Mouse (Mus musculus) forebrain, embryonic 11.5 days (tissue): Measurements from ENCODE around the gene Dnlz. TPM values are rescaled to one million over a fixed set of nuclear protein-coding genes. Genes with fewer than 3 reads are reported as not detected.
A peak's percentile ranks its signal among the peaks of the same experiment; 100 is the strongest.

Experiments
- ATAC-seq: fragments of 200-750 bp; cut with Nextera tagmentation; replicated peaks from 2 replicates; pipeline ENCODE4 v1.8.0; 2017; ENCODE audit warnings: moderate TSS enrichment; ENCODE audit not compliant: low FRiP score
- DNase-seq: peaks from one replicate; pipeline ENCODE4 v3.0.0-alpha.2; 2017; ENCODE audit warnings: low spot score
- H3K27ac ChIP-seq: fragments of 300-500 bp; sonication (generic); 2 replicates; pipeline ENCODE4 v1.5.1; 2014; ENCODE audit warnings: low read depth, low read length
- H3K27me3 ChIP-seq: fragments of 300-500 bp; sonication (generic); 2 replicates; pipeline ENCODE4 v1.6.1; 2014; ENCODE audit warnings: mild to moderate bottlenecking, low read length, mixed read lengths; ENCODE audit not compliant: control insufficient read depth, insufficient read depth
- H3K36me3 ChIP-seq: fragments of 300-500 bp; sonication (generic); 2 replicates; pipeline ENCODE4 v1.6.1; 2014; ENCODE audit warnings: mild to moderate bottlenecking, low read length, moderate library complexity, mixed read lengths; ENCODE audit not compliant: control insufficient read depth, insufficient read depth
- H3K4me1 ChIP-seq: fragments of 300-500 bp; sonication (generic); replicated peaks from 2 replicates; pipeline ENCODE4 v1.6.1; 2014; ENCODE audit warnings: low read length, mixed read lengths; ENCODE audit not compliant: control insufficient read depth, insufficient read depth
- H3K4me2 ChIP-seq: fragments of 300-500 bp; sonication (generic); 2 replicates; pipeline ENCODE4 v1.6.1; 2014; ENCODE audit warnings: low read depth, mild to moderate bottlenecking, low read length, moderate library complexity, mixed read lengths; ENCODE audit not compliant: severe bottlenecking
- H3K4me3 ChIP-seq: fragments of 300-500 bp; sonication (generic); 2 replicates; pipeline ENCODE4 v1.5.1; 2014; ENCODE audit warnings: low read depth, low read length
- H3K9ac ChIP-seq: fragments of 300-500 bp; sonication (generic); 2 replicates; pipeline ENCODE4 v1.6.1; 2014; ENCODE audit warnings: low read length
- H3K9me3 ChIP-seq: fragments of 300-500 bp; sonication (generic); 2 replicates; pipeline ENCODE4 v1.6.1; 2016; ENCODE audit warnings: low read length, mixed read lengths; ENCODE audit not compliant: control insufficient read depth
- WGBS: fragments of 180-500 bp; shearing (Covaris S2); extraction: QIAGEN DNeasy Blood & Tissue Kit; methylation state at CpG from one replicate; pipeline ENCODE4 v1.1.7; 2014; 5-methylcytosine and 5-hydroxymethylcytosine counted together
- polyA plus RNA-seq: library from polyadenylated mRNA; unstranded; fragments of >200 nt; fragmentation: Nextera tagmentation; extraction: Ambion mirVana; gene quantifications from 2 replicates; pipeline ENCODE4 v1.2.1, GENCODE M21; 2014

Gene Dnlz
- polyA plus RNA-seq, 1 experiment from 2014 or later = 38.2 TPM

DNA sequence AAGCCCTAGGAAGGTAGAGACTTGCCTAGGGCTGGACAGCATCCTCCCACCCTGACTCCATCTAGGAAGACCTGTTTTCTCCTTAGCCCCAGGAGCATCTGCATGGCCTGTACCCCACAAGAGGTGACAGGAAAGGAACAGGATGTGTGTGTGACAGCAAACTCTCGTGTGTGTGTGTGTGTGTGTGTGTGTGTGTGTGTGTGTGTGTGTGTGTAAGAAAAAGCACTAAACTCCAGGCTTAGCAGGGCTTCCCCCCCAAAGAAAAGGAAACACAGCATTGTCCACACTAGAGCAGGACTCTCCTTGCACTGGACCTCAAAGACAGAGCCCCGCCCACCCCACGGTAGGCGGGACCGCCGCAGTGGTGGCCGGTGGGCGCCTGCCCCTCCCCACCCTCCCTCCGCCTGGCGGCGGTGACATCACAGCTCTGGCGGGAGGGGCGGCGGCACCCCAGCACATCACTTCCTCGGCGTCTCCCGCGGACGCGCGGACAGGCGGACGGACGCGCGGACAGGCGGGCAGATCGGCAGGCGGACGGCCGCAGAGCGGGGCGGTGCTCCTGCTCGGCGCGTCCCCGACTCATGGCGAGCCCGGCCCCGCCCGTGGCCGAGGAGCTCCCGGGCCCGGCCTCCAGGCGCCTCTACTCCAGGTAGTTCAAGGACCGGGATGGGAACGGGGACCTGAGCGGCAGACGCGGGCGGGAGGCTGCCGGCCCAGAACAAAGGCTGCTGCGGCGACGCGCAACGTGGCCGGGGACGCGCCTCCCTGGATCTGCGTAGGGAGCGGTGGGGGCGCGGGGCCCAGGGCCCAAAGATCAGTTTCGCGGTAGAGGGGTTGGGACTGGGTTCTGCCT is 36.6 kb downstream of the Dnlz start, which contains the start of gene Gpsm1:
Gene Gpsm1, plus strand, starts transcription at position 444 of the 853 bp plus-strand sequence.
- H3K4me1 ChIP-seq = peaks cover 14% of the 10 kb centered on the region; the same call in 1 of the 2 replicates
- WGBS = under 1% methylated on average over 65 of the region's 66 CpGs

DNA sequence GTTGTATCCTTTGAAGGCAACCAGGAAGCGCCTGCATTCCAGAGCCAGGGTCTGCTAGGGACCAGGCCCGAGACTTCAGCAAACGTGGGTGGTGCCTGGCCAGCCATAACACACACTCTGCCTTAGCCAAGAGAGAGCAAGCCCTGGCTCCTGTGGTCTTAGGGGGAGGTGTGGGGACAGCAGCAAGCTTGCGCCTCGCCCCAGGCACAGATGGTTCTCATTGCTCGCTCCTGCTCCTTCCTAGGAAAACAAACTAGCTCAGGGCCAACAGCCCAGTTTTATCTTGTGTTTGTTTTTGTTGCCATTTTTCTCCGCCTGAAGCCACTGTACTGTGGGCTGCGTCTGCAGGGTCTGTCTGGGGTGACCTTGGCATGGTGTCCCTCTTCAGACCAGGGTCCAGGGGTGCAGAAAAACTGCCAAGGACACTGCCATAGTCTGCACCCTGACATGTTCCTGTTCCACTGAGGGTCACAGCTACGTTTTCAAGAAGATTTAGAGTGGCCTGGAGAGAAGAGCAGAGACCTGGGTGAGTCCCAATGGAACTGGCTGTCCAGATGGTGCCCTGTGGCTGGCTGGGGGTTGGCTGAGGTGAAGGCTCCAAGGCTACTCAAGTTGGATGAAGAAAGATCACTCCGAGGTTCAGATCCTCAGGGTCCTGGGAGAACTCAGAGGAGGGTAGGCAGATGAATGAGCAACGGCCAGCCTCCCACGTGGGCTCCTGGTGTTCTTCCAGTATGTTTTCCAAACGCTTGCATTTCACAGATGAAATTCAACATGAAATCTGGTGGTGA is 37.4 kb downstream of the Dnlz start:
- DNase-seq = peak; percentile 61
- ATAC-seq = no peak
- peak overlapping the region; percentile 83; the same call in 1 of the 2 replicates for H3K27ac ChIP-seq
- H3K4me1 ChIP-seq = peaks cover 18% of the 10 kb centered on the region; the same call in 1 of the 2 replicates
- no peaks in the 10 kb centered on the region for H3K36me3 ChIP-seq
- 68% methylated on average over 13 of the region's 13 CpGs for WGBS
- H3K9me3 ChIP-seq = no peaks in the 10 kb centered on the region
- peak overlapping the region; percentile 92; the same call in 1 of the 2 replicates for H3K4me2 ChIP-seq
- peak overlapping the region; percentile 41; the same call in 1 of the 2 replicates for H3K9ac ChIP-seq
- peak overlapping the region; percentile 90; the same call in 1 of the 2 replicates for H3K4me3 ChIP-seq
- H3K27me3 ChIP-seq = no peaks in the 10 kb centered on the region

More for the DNA sequence above, 36.6 kb downstream of the Dnlz start, which contains the start of gene Gpsm1:
- DNase-seq (peak; percentile 95), ATAC-seq (peak; percentile 90)
- H3K36me3 ChIP-seq = no peaks in the 10 kb centered on the region
- no peaks in the 10 kb centered on the region for H3K9me3 ChIP-seq
- peak within 1 kb of the TSS; percentile 92 for H3K4me2 ChIP-seq
- peak within 1 kb of the TSS; percentile 90 for H3K4me3 ChIP-seq
- H3K9ac ChIP-seq = peak within 1 kb of the TSS; percentile 95
- H3K27me3 ChIP-seq = no peaks in the 10 kb centered on the region
- peak within 1 kb of the TSS; percentile 83 for H3K27ac ChIP-seq

DNA sequence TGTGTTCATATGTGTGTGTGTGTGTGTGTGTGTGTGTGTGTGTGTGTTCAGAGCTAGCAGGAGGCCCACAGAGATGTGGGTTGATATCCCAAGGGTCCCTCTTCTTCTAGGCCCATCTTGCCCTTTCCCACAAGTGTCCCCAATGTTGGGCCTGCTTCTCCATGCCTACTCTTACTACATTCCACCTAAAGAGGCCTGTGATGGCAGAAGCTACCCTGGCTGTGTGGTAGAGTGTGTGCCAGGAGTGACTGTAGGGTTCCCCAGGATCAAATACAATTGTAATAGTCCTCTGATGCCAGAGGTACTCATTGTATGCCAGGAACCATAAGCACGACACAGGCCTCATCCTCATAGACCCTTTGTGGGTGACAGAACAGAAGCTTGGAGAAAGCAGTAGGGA is 38.5 kb downstream of the Dnlz start:
- Histone ChIP-seq H3K9me3 (no peaks in the 10 kb centered on the region), H3K4me2 (no peak overlapping the region), H3K27me3 (no peaks in the 10 kb centered on the region), H3K4me3 (no peak overlapping the region), H3K36me3 (no peaks in the 10 kb centered on the region), H3K9ac (no peak overlapping the region), H3K27ac (no peak overlapping the region), H3K4me1 (peaks cover 18% of the 10 kb centered on the region; the same call in 1 of the 2 replicates)
- ATAC-seq (no peak), DNase-seq (peak; percentile 44)
- 85% methylated on average over 1 of the region's 1 CpGs for WGBS

DNA sequence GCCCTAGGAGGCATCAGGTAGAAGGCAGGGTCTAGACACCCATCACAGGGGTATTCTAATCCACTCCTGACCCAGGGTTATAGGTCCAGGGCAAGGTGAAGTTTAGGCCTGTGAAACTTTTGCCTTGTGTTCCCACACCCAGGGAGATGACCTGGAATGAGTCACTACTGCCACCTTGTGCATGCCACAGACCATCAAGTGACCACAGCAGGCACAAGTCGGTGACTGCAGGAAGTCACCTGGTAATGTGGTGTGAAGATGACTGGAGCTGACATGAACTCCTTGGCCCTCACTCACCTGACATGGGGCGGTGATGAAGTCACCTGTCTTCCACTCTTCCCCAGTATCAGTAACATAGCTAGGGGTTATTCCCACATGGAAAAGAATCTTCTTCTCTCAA is 39.1 kb downstream of the Dnlz start:
- no peak overlapping the region for H3K4me2 ChIP-seq
- no peaks in the 10 kb centered on the region for H3K9me3 ChIP-seq
- H3K36me3 ChIP-seq = no peaks in the 10 kb centered on the region
- no peak overlapping the region for H3K4me3 ChIP-seq
- H3K27me3 ChIP-seq = no peaks in the 10 kb centered on the region
- DNase-seq (peak; percentile 42), ATAC-seq (no peak)
- no peak overlapping the region for H3K9ac ChIP-seq
- no peak overlapping the region for H3K27ac ChIP-seq
- WGBS = 55% methylated on average over 2 of the region's 2 CpGs
- H3K4me1 ChIP-seq = peaks cover 16% of the 10 kb centered on the region; the same call in 1 of the 2 replicates

DNA sequence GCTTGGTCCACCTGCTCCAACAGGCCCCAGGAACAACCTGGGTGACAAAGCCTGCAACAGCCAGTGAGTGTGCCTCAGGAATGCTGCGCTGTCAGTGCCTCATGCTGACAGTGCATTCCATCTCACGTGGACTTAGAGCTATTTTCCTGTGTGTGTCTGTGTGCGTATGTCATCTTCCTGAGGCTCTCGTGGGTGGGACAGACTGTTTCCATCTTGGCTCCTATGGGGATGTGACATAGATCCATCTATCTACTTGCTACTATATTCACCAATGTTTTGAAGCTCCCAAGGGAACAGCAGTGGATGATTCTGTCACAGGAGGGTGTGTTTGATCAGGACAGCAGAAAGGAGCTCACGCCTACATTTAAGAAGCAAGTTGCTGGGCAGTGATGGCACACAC is 40.0 kb downstream of the Dnlz start:
- H3K9me3 ChIP-seq = no peaks in the 10 kb centered on the region
- no peak overlapping the region for H3K9ac ChIP-seq
- no peak overlapping the region for H3K27ac ChIP-seq
- peak; percentile 41 for DNase-seq
- H3K36me3 ChIP-seq = no peaks in the 10 kb centered on the region
- no peak for ATAC-seq
- H3K4me2 ChIP-seq = no peak overlapping the region
- peaks cover 12% of the 10 kb centered on the region; the same call in 1 of the 2 replicates for H3K4me1 ChIP-seq
- H3K4me3 ChIP-seq = no peak overlapping the region
- 72% methylated on average over 5 of the region's 5 CpGs for WGBS
- H3K27me3 ChIP-seq = no peaks in the 10 kb centered on the region

DNA sequence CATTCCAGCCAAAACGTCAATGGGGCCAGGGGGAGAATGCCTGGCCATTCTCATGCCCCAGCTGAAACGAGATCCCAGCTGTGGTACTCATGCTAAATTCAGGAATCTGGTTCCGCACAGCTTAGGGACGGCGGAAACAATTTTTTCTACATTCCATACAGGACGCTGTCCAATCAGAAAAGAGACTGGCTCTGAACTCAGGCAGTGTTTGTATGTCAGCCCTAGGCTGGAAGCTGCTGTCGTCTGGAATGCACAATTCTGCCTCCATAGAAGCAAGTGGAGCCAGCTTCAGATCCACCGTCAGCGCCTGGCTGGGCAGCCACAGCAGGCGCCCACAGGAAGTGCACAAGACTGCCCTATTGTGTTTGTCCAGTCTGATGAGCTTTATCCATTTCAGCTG is 42.2 kb downstream of the Dnlz start:
- peaks cover 6% of the 10 kb centered on the region; the same call in 1 of the 2 replicates for H3K4me1 ChIP-seq
- peak overlapping the region; percentile 55; the same call in 1 of the 2 replicates for H3K27ac ChIP-seq
- no peaks in the 10 kb centered on the region for H3K27me3 ChIP-seq
- no peak overlapping the region for H3K4me3 ChIP-seq
- DNase-seq = peak; percentile 69
- H3K36me3 ChIP-seq = no peaks in the 10 kb centered on the region
- H3K9ac ChIP-seq = no peak overlapping the region
- no peak overlapping the region for H3K4me2 ChIP-seq
- ATAC-seq = peak; percentile 69; the same call in 1 of the 2 replicates
- WGBS = 19% methylated on average over 10 of the region's 10 CpGs
- no peaks in the 10 kb centered on the region for H3K9me3 ChIP-seq

DNA sequence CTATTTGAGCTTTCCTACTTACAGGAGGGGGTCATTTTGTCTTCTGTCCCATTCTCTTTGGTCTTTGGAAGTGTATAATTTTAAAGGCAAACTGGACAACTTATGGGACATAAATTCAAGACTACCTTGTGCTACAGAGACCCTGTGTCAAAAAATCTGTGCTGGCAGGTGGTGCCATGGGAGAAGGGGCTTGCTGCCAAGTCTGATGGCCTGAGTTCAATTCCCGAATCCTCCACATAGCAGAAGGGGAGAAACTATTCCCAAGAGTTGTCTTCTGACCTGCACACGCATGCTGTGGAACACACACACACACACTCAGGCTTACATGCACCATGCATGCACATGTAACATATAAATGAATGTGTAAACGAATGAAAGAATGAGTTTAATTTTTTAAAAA is 45.2 kb downstream of the Dnlz start:
- Histone ChIP-seq H3K9me3 (no peaks in the 10 kb centered on the region), H3K27me3 (no peaks in the 10 kb centered on the region), H3K4me1 (peaks cover 4% of the 10 kb centered on the region; the same call in 1 of the 2 replicates), H3K36me3 (no peaks in the 10 kb centered on the region), H3K4me2 (no peak overlapping the region), H3K9ac (no peak overlapping the region), H3K4me3 (no peak overlapping the region), H3K27ac (no peak overlapping the region)
- ATAC-seq (no peak), DNase-seq (no peak)
- WGBS = 95% methylated on average over 3 of the region's 3 CpGs

DNA sequence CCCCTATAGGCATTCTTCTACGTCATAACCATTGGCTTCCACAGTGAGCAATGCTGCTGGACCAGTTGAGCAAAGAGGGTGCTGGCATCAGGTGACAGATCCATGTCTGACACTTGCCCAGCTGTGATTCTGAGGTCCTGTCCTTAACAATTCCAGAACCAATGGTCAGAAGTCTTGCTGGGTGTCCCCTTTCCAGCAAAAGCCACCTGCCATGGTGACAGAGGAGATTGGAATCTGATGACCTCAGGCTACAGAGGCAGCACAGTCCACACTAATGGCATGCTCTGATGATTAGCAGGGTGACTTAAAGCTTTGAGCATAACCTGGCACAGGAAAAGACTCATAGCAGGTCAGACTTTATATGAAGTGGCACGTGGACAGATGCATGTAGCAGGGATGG is 46.4 kb downstream of the Dnlz start:
- WGBS = 86% methylated on average over 2 of the region's 2 CpGs
- DNase-seq = peak; percentile 28

More for the DNA sequence above, 46.4 kb downstream of the Dnlz start:
- H3K4me3 ChIP-seq = no peak overlapping the region
- H3K9me3 ChIP-seq = no peaks in the 10 kb centered on the region
- peaks cover 4% of the 10 kb centered on the region; the same call in 1 of the 2 replicates for H3K4me1 ChIP-seq
- no peaks in the 10 kb centered on the region for H3K27me3 ChIP-seq
- H3K36me3 ChIP-seq = no peaks in the 10 kb centered on the region
- H3K9ac ChIP-seq = no peak overlapping the region
- no peak overlapping the region for H3K27ac ChIP-seq
- ATAC-seq = no peak
- H3K4me2 ChIP-seq = no peak overlapping the region
